Mouse (Mus musculus) fat pad, adult 2 months (tissue): ENCODE results near the gene Tmem273.

ENCODE experiments used
- DNase-seq: peaks from one replicate; pipeline ENCODE4 v3.0.0-alpha.2; 2011; ENCODE audit warnings: low read depth, low spot score; ENCODE audit errors: extremely low read depth

Gene Tmem273

DNA sequence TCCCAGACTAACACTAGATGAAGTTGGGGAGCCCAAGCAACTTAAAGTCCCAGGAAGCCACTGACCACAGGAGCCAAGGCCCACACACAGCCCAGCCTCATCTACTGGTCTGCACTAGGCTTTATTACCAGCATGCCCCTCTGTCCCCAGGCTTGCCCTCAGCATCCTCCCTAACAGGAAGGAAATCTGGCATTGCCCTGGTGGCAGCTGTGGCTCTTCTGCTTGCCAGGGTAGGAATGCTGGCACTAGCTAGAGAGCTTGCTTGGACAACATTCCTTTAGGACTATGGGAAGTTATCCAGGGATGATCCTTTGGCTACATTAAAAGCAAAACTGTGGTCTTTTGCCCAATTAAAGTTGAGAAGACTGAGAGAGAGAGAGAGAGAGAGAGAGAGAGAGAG is 24.3 kb downstream of the Tmem273 start:
- no peak for DNase-seq

DNA sequence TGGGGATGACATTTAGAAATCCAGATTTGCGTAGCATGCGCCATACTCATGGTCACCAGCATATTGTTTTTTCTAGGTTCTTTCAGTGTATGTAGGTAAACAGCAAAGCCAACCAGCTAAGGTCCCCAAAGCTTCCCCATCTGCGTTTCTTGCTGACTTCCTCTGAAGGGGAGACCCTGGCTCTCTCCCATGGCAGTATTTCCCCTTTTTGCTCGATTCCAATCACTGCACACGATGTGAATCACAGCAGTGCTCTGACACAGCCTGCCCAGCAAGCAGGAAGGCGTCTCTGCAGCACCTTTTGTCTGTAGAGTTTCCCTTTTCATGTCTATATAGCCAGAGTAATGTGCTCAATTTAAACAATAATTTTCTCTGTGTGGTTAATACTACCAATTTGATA is 26.7 kb downstream of the Tmem273 start:
- no peak for DNase-seq

DNA sequence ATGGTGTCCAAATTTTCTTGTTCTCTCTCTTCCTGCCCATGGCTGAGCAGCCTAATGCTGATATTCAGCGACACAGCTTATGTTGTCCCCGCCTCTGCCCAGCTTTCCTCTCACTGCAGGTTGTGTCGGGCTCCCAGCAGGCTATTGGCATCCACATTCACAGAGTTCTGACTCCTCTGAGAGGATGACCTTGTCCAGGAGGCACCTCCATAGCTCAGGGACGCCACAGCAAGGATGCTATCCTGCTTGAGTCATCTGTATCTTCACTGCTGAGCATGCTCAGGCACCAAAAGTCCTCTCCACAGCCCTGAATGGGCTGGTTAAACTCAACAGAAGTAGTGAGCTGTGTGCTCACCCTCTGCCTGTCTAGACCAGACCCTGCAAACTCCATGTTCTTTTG is 29.2 kb downstream of the Tmem273 start:
- no peak for DNase-seq

DNA sequence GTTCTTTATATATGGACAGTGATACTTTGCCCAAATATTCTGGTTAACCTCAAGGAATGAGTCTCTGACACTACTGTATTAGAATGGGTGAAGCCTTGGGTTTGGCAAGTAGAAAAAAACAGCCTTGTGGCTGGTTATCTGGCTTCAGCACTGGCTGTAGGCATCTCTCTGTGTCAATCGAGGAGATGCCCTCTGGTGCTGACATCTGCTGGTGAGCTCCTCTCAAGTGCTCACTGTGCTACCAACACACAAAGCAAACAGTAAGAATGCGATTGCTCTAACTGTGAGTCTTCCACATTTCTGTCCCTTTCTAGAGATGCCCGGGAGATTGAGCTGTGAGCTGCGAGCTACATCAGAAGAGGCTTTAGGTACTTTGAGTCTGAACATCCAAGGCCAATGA is 30.8 kb downstream of the Tmem273 start:
- DNase-seq, result no peak

DNA sequence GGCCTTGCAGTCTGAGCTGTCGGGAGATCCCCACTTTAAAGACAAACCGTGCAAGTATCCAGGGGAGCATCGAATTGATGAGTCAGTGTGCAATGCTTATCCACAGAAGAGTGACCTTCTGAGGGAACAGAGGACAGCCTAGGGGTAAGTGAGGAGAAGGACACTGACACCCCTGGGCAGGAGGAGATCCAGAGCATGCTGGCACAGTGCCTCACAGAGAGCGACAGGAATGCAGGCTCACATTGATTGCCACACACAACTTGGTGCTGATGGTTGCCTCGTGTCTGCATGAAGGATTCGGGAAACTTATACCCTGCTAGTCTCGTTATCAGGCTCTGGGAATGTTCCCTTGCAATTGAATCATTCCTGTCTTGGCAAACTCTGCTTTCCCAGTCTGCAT is 31.5 kb downstream of the Tmem273 start:
- no peak for DNase-seq

DNA sequence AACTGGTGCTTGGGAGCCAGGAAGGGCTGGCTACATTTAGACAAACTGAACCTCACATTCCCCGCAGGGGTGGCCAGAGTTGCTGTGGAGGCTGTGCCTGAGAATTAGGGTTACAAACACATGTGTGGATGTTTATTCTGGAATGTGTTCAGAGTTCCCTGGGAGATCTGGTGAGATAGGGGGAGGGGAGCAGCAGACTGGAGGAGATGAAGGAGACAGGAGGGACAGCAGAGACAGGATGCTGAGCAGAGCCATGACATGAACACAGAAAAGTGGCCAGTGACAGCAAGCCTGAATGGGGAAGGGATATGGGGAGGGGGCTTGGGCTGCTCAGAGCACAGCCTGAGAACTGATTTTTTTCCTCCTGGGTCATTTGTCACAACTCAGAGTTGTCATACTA is 33.5 kb downstream of the Tmem273 start:
- DNase-seq, result no peak

DNA sequence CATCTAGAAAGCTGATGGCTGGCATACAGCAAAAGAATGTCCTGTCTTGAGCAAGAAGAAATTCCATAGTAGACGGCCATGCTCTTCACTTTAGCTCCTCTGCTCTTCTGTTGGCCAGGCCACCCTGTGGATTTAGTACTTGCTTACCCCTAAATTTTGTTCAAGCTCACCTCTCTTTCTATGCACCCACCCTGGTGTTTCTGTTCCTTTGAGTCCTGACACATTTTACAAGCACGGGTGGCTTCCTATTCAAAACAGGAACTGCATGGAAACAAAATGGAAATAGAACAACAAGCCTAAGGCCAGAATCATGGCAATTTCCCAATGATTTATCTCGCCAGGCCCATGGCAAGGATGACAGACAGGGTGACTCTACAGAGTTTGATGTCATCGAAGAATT is 37.0 kb downstream of the Tmem273 start:
- no peak for DNase-seq

DNA sequence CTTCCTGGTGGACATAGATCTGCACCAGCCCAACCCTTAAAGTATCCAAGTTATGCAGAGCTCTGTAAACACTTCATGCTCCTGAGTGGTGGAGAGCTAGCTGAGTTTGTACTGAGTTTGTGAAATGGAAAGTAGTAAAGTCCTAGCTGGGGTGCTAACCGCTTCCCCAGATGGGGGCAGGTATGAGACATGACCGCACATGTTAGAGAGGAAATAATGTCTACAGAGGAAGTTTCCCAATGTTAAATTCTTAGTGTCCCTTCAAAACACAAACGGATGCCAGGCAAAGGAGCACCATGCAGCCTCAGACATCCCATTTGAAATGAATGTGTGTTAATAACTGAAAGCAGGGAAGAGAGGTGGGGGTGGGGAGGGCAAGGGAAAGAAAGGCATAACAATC is 38.1 kb downstream of the Tmem273 start:
- DNase-seq, result no peak

DNA sequence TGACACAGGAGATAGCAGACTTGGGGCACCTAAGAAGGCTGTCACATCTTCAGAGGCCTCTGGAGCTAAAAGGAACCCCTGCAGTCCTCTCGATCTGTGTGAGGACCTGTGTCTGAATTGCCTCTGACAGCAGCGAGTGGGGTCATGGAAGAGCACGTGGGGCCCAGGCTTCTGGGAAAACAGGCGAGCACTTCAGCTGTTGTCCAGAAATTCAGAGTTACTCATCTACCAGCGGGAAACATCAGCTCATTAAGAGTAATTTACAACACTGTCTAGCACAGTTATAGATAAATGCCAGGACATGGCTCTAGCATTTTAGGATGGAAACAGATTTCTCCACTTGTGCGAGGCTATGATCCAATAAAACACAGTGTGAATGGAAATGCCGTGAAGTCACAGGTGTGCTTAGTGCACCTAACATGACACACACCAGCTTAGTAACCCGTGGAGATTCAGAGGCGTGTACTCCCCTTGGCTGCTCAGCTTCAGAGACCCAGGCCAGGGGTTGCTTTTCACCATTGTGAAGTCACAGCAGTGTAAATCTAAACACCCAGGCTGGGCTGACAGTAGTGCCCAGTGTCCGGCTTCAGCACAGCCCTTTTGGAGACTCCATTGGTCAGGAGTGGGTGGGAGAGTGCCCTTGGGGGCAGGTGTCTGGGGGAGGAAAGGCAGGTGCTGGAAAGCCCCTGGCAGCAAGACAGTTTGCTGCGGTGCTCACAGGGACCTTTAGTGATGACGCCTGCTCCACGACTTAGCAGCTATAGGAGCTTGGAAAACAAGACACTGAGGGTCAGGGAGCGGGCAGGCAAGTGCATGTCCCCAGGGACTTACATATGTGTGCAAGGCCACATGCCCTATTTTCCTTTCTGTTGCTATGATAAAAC is 38.7 kb downstream of the Tmem273 start:
- DNase-seq, result no peak

DNA sequence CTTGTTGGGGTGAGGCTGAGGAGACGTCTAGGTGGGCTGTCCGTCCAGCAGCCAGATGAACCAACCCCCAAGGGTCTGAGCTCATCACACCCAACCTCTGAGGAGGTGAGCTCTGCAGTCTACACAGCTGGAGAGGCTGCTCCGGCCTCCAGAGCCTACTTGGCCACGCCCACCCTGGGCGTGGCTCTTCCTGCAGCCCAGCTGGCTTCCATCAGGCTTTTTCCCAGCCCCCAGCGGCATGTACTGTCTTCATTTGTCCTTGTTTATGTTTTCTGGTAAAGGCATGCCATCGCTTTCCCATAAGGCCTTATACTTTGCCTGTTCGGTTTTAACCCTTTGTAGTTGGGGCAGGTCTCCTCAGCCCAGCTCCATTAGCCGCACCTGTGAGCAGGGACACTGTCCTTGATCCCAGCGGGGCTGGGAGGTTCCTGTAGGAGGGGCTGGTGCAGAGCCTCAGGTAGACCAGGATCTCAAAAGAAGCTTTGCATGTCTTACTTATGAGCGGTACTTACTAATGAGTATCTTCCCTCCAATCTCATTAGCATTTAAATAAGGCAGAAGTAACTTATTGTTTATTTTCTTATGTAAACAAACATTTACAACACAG is 39.8 kb downstream of the Tmem273 start:
- DNase-seq, result no peak

DNA sequence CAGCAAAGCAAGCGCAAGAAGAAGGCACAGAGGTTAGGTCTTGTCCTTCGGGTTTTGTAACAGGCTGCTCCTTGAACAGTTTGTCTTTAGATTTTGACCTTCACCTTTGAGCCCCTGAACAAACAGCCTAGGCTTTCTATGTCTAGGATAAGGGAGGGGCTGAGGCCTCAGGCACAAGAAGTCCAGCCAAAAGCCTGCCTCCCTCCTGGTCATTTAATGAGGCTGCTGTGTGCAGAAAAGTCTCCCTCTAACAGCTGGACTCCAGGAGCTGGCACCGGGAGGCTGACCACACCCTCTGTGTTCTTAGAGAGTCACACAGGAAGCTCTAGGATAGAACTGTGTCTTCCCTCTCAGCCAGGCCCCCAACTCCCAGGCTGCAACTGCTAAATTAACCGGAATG is 41.4 kb downstream of the Tmem273 start:
- DNase-seq, result no peak

DNA sequence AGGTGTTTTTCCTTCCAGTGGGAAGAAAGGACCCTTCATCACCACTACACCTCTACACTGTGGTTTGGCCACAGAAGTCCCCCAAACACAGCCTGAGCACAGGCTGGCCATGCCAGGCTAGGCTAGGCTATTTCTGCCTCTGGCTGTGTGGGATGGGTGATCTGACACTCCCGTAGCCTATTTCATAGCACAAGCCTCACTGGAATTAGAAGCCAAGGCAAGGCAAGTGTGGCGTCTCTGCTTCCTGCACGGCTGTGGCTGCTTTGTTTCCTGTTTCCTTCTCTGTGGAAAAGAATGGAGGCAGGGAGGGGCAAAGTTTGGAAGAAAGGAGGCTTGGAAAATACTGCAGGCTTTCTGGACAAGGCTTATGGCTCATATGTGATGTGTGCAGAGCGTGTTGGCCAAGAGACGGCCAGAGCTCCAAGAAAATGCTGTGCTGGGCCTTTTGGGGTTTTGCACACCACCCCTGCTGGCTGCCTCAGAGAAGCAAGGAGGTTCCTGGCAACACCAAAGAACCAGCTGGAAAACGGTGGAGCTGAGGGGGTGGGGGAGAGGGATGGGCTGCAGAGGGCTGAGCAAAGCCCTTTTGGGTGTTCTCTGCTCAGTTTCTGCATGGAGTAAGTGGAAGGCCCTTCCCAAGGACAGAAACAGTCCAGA is 42.4 kb downstream of the Tmem273 start:
- DNase-seq, result no peak

DNA sequence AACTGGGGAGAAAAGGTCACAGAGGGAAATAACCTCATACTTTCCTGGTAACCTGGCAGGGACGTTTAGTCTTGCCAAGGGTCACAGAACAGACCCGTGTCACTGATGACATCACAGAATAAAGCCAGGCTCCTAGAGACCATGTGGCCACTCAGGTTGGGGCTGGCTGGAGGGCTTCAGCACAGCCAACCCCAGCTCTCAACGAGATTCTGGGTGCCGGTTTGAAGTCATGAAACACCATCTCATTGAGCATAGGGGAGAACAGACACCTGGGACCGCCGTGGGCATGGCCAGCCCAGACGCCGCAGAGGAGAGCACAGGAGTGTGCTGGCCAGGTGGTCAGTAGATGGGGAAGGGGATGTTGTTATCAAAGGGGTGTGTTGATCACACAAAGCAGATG is 48.1 kb downstream of the Tmem273 start, which contains the start of gene Fam170b:
Gene Fam170b (plus strand): TSS at position 116 of the 400 bp plus-strand sequence.
- DNase-seq, result no peak

DNA sequence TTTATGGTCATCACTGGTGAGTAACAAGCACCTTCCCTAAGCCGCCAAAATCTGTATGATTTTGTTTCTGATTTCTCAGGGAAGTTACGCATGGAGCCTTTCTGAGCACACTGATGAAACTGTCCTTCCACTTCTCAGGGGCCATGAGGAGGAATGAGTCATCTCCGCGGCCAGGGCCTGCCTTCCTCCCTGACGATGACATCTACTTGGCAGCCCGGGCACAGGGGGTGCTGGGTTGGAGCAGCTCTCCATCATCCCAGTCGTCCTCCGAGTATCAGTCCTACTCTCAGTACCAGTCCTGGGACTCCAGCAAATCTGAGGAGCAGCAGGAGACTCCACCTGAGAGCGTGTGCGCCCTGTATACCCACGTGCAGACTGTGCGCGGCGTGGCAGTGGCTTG is 49.4 kb downstream of the Tmem273 start:
- DNase-seq, result no peak

DNA sequence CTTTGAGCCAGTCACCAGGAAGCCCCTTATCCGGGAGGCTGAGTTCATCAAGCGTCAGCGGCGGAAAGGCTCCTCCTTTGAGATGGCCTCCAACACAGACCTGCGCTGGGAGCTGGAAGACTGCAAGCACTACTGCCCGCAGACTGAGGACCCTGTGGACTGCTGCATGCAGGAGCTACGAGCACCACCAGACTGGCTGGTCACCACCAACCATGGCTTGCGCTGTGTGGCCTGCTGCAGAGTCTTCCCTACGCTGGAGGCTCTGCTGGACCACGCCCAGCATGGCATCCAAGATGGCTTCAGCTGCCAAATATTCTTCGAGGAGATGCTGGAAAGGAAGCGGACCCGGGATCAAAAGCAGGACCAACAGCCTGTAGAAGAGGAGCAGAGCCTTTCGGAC is 49.8 kb downstream of the Tmem273 start:
- no peak for DNase-seq

DNA sequence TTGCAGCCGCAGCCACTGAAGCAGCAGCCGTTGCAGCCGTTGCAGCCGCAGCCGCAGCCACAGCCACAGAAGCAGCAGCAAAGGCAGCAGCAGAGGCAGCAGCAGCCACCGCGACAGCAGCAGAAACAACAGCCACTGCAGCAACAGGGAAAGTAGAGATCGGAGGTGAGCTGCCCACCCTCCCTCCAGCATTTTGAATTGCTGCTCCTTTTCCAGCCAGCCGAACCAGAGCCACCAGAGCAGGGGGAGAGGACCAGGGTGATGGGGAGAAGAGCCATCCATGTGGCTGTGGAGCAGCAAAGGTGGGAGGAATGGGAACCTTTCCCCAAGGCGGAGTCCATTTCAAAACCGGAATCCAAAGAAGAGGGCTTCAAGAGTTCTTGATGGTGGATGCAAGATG is 50.4 kb downstream of the Tmem273 start:
- no peak for DNase-seq

DNA sequence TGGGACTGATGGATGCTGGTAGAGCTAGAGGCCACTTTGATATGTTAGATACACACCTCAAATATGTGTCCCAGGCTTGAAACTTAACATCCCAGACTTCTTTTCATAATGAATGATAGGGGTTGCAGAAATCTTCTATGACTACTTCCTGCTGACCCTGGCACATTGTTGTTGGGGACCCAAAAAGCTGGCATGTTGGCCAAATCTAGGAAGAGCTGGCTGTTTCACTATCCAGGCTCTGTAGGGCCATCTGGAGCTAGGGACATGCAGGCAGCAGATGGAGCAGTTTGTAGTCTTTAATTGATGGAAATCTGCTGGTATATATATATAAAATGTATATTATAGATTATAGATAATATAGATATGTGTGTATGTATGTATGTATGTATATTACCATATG is 56.3 kb downstream of the Tmem273 start:
- no peak for DNase-seq

DNA sequence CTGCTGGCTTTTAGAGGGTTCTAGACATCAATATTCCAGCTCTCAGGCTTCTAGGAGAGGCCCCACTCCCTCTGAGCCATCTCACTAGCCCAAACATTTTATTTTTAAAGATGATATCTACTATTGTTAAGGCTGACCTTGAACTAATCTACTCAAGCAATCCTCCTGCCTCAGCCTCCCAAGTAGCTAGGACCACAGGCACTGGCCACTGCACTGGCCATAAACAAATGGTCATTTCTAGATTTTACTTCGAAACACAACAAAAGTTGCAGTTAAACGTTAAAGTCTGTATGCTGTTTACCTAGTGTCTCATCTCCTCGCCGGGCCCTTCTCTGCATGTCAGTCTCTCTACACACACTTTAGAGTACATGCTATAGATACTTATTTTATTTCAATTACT is 68.3 kb downstream of the Tmem273 start:
- DNase-seq, result no peak

DNA sequence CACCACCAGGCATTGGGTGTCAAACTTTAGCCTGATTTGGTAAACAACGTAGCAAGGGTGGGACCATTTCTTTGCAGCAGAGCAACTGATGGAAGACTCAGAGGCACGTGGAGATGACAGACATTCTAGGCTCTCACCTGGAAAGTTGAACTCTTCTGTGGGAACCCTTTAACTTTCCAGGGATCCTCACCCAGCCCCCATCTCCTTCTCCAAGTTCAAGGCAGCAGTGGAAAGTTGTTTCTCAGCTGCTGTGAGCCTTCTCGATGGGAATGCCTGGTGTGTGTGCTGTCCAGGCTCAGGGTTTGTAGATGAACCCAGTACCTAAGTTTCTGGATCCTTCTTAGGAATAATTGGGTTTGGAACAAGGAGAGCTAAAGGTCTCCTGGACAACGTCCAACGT is 70.5 kb downstream of the Tmem273 start:
- DNase-seq, result no peak

DNA sequence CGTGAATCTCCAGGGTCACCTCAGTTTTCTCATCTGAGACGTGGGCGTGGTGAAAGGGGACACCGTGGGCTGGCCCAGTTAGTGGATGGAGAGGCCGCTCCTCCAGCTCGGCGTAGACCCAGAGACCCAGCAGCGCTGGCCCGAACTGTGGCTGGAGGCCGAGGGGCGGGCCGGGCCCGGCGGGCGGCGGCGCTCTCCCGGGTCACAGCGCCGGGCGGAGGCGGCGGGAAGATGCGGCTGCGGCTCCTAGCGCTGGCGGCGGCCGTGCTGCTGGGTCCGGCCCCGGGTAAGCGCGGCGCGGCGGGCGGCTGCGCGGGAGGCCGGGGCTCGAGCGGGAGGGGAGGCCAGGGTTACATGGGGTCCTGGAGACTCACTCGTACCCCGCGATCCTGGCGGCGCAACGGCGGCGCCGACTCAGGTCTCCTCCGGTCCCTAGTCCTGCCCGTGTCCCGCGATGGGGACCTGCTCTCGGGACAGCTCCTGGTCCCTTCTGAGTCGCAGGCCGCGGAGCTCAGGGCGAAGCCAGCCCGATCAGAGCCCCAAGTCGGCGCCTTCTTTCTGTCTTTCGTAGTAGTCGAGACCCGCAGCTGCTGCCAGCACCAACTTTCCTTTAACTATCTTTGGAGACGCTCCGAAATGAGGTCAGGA is 71.0 kb downstream of the Tmem273 start, which contains the start of gene Vstm4:
Gene Vstm4 (plus strand): TSS at position 76 of the 648 bp plus-strand sequence.
- no peak for DNase-seq

DNA sequence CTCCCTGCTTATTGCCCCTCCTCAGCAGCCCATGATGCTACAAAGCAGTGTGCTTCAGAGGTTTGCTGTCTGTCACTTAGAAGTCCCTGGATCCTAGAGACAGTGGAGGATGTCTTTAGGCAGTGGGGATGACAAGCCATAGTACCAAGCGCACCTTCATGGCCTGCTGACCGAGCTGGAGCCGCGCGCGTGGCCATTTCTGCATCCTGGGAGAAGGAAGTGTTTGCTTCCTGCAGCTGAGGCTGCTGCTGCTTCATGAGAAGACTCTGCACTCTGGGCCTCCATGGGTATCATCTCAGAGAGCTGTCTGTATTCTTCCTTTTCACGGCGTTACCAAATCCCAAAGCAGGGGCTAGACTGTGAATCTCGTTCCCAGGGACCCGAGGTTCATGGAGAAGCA is 72.6 kb downstream of the Tmem273 start:
- DNase-seq, result no peak
